Mouse (Mus musculus): Measurements from ENCODE around the gene Mycl. TPM values are rescaled to one million over a fixed set of nuclear protein-coding genes. Genes with fewer than 3 reads are reported as not detected.

Gene Mycl
- polyA plus RNA-seq, 1 experiment from 2014 or later, result 33.6 TPM

DNA sequence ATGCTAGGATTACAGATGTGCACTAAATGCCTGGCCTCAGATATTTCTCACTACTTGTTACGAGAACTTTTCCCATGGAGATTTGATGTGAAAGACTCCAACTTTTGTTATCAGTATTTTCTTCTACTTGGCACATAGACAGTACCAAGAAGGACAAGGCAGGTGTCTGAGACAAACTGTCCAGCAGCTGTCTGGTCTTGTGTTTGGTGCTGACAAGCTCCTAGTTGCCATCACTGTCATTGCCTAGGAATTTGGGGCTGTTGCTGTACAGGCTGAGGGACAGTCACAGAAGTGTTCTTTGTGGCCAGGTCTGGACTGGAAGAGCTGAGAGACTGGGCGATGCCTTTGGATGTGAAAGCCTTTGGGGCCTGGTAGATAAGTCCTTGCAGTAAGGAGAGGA lies 40.2 kb downstream of the Mycl start:
- Histone ChIP-seq H3K36me3 (replicated peaks) (peaks cover 90% of the 10 kb centered on the region), H3K27ac (replicated peaks) (no peak overlapping the region), H3K4me1 (peaks cover 11% of the 10 kb centered on the region; the same call in 1 of the 2 replicates), H3K27me3 (replicated peaks; ENCODE audit: low read depth, poor library complexity, severe bottlenecking) (no peaks in the 10 kb centered on the region), H3K4me3 (no peak overlapping the region), H3K9me3 (no peaks in the 10 kb centered on the region)
- WGBS, result 94% methylated on average over 2 of the region's 2 CpGs
- no peak for DNase-seq (ENCODE audit: low spot score)

DNA sequence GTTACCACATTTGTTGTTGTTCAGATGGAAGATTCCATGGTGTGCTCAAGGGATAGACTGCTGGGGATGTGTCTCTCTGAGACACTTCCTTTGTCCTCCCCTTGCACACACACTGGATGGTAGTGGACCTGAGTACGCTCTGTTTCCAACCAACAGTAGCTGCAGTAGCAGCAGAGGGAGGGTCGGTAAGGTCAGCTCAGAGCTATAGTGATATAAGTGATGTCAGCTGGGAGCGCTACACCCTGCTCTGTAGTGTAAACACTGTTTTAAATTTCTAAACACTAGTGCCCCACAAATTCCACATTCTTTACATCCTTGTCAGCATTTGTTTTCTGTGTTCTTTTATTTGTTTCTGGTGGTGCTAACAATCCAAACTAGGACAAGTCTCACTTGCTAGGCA lies 41.3 kb downstream of the Mycl start:
- H3K4me3 ChIP-seq, result no peak overlapping the region
- no peaks in the 10 kb centered on the region for H3K27me3 ChIP-seq (replicated peaks; ENCODE audit: low read depth, poor library complexity, severe bottlenecking)
- H3K9me3 ChIP-seq, result no peaks in the 10 kb centered on the region
- no peak overlapping the region for H3K27ac ChIP-seq (replicated peaks)
- no peak for DNase-seq (ENCODE audit: low spot score)
- peaks cover 88% of the 10 kb centered on the region for H3K36me3 ChIP-seq (replicated peaks)
- H3K4me1 ChIP-seq, result peaks cover 7% of the 10 kb centered on the region; the same call in 1 of the 2 replicates
- WGBS, result 79% methylated on average over 3 of the region's 3 CpGs

DNA sequence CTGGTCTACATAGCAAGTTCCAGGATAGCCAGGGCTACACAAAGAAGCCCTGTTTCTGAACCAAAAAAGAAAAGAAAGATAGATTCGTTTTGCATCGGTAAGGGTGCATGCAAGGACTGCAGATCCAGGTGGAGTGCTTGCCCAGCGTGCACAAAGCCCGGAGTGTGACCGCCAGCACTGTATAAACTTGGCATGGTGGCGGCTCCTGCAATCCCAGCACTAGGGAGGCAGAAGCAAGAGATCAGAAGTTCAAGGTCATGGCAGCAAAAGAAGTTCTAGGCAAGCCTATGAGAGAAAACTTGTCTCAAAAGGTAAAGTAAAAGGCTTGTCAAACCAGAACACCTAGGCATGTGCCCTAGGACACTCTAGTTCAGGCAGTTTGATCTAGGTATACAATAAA lies 45.7 kb downstream of the Mycl start:
- WGBS, result 96% methylated on average over 6 of the region's 6 CpGs

DNA sequence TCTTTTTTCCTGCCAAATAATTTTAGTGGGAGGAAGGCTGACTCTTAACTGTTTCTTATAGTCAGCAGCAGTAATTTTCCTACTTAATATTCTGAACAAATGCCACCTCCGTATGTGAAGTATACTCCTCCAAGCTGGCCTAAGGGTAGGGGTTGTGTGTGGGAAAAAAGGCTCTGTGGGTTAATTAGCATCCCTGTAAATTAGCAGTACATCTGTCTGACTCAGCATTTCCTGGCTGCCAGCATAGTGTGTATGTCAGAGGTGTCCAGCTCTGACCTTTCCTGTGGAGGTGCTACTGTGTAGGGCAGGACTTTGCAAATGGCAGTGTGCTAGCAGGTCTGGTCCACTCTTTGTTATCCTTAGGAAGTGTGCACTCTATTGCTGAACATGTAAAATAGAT lies 48.4 kb downstream of the Mycl start:
- Histone ChIP-seq H3K4me3 (no peak overlapping the region), H3K27me3 (replicated peaks; ENCODE audit: low read depth, poor library complexity, severe bottlenecking) (no peaks in the 10 kb centered on the region), H3K9me3 (no peaks in the 10 kb centered on the region), H3K27ac (replicated peaks) (no peak overlapping the region), H3K36me3 (replicated peaks) (peaks cover 95% of the 10 kb centered on the region), H3K4me1 (no peaks in the 10 kb centered on the region)
- WGBS, result 95% methylated on average over 1 of the region's 1 CpGs
- no peak for DNase-seq (ENCODE audit: low spot score)

More for the DNA sequence above, 45.7 kb downstream of the Mycl start:
- DNase-seq (ENCODE audit: low spot score), result no peak
- no peak overlapping the region for H3K27ac ChIP-seq (replicated peaks)
- peaks cover 5% of the 10 kb centered on the region; the same call in 1 of the 2 replicates for H3K4me1 ChIP-seq
- no peaks in the 10 kb centered on the region for H3K27me3 ChIP-seq (replicated peaks; ENCODE audit: low read depth, poor library complexity, severe bottlenecking)
- peaks cover 90% of the 10 kb centered on the region for H3K36me3 ChIP-seq (replicated peaks)
- no peak overlapping the region for H3K4me3 ChIP-seq
- H3K9me3 ChIP-seq, result no peaks in the 10 kb centered on the region

DNA sequence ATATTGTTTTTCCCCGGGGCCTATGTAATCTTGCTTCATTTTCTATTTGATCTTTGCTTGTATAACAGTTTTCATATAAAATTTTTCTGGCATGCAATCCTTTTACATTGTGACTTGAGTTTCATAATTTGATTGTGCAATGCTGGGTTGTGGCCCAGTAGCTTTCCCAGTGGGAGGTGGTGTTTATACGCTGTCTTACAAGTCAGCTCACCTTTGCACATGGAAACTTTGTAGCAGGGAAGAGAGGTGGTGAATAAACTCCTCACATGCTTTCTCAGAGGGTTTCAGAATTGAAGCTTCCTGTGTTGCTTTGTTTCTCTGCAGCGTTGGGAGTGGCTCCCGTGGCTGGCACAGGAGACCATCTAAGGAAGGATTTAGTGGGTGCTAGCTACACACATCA lies 49.4 kb downstream of the Mycl start:
- H3K4me3 ChIP-seq, result no peak overlapping the region
- no peak overlapping the region for H3K27ac ChIP-seq (replicated peaks)
- H3K4me1 ChIP-seq, result no peaks in the 10 kb centered on the region
- WGBS, result 90% methylated on average over 4 of the region's 4 CpGs
- no peaks in the 10 kb centered on the region for H3K27me3 ChIP-seq (replicated peaks; ENCODE audit: low read depth, poor library complexity, severe bottlenecking)
- peaks cover 95% of the 10 kb centered on the region for H3K36me3 ChIP-seq (replicated peaks)
- H3K9me3 ChIP-seq, result no peaks in the 10 kb centered on the region
- no peak for DNase-seq (ENCODE audit: low spot score)

DNA sequence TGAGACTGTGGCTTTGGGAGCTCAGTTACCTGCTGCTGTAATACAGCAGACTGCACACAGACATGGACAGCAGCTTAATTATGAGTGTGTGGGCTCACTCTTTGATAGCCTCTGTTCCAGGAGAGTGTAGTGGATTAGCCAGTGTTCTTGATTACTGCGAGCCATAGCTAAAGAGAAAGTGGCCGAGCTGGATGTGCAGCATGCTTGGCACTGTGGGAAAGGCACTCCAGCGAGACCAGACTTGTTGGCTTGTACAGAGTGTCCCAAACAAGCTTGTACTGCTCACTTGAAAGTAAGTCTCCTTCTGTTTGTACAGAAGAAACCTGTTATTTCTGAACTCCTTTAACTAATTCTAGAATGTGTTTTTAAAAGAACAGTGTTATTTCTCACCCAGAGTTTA lies 50.8 kb downstream of the Mycl start:
- Histone ChIP-seq H3K27me3 (replicated peaks; ENCODE audit: low read depth, poor library complexity, severe bottlenecking) (no peaks in the 10 kb centered on the region), H3K4me1 (peaks cover 2% of the 10 kb centered on the region; the same call in 1 of the 2 replicates), H3K9me3 (no peaks in the 10 kb centered on the region), H3K4me3 (no peak overlapping the region), H3K36me3 (replicated peaks) (peaks cover 97% of the 10 kb centered on the region), H3K27ac (replicated peaks) (no peak overlapping the region)
- DNase-seq (ENCODE audit: low spot score), result peak; percentile 62
- 75% methylated on average over 3 of the region's 3 CpGs for WGBS

DNA sequence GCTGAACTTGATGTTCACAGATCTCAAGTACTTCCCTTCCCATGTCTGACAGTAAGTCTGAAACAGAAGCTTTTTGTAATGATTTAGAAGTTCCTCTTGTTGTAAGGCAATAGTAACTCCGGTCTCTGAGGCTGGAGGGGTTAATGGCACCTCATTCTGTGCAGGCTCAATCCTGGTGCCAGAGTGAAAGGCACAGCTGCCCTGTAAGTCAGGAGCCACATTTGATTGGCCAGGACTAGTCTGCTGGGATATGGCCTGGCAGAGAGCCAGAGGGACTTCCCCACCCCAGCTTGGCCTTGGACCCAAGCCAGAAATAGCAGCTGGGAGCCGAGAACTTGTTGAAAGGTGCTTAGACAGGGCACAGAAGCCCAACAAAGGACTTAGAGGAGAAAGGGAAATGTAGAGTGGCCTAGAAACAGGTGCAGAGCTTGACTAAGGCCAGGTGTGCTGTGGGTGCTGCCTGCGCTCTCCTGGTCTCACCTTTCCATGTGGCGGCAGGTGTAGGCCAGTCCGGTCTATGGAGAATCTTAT lies 55.3 kb downstream of the Mycl start:
- H3K4me3 ChIP-seq, result no peak overlapping the region
- DNase-seq (ENCODE audit: low spot score), result peak; percentile 19
- H3K4me1 ChIP-seq, result peaks cover 2% of the 10 kb centered on the region; the same call in 1 of the 2 replicates
- no peaks in the 10 kb centered on the region for H3K9me3 ChIP-seq
- H3K36me3 ChIP-seq (replicated peaks), result peaks cover 100% of the 10 kb centered on the region
- no peaks in the 10 kb centered on the region for H3K27me3 ChIP-seq (replicated peaks; ENCODE audit: low read depth, poor library complexity, severe bottlenecking)
- no peak overlapping the region for H3K27ac ChIP-seq (replicated peaks)
- WGBS, result 87% methylated on average over 5 of the region's 5 CpGs

Other genes starting within 250 kb of the Mycl start
- 50.6 and 53.4 TPM in 2 replicates for gene Ppt1, start 159.4 kb upstream of the Mycl start, polyA plus RNA-seq (2016; fragmentation: Nextera tagmentation; extraction: Ambion mirVana)
- gene Cap1, start 109.6 kb upstream of the Mycl start, polyA plus RNA-seq (2016; fragmentation: Nextera tagmentation; extraction: Ambion mirVana), result 72.6 and 73.9 TPM in 2 replicates
- gene Mfsd2a, start 34.5 kb upstream of the Mycl start, polyA plus RNA-seq (2016; fragmentation: Nextera tagmentation; extraction: Ambion mirVana), result 10.1 and 12.9 TPM in 2 replicates
- gene Trit1, start 20.9 kb downstream of the Mycl start, polyA plus RNA-seq (2016; fragmentation: Nextera tagmentation; extraction: Ambion mirVana), result 19.0 and 21.6 TPM in 2 replicates
- 0.29 and 0.39 TPM in 2 replicates for gene Bmp8b, start 109.5 kb downstream of the Mycl start, polyA plus RNA-seq (2016; fragmentation: Nextera tagmentation; extraction: Ambion mirVana)
- gene Oxct2b, start 120.6 kb downstream of the Mycl start, polyA plus RNA-seq (2016; fragmentation: Nextera tagmentation; extraction: Ambion mirVana), result 0.09 and 0.12 TPM in 2 replicates
- gene Ppie, start 144.3 kb downstream of the Mycl start, polyA plus RNA-seq (2016; fragmentation: Nextera tagmentation; extraction: Ambion mirVana), result 131 TPM in 2 replicates
- gene Hpcal4, start 187.6 kb downstream of the Mycl start, polyA plus RNA-seq (2016; fragmentation: Nextera tagmentation; extraction: Ambion mirVana), result 0.60 and 0.95 TPM in 2 replicates
- not detected in 2 replicates for gene Nt5c1a, start 205.9 kb downstream of the Mycl start, polyA plus RNA-seq (2016; fragmentation: Nextera tagmentation; extraction: Ambion mirVana)
- 13.4 and 13.5 TPM in 2 replicates for gene Heyl, start 237.9 kb downstream of the Mycl start, polyA plus RNA-seq (2016; fragmentation: Nextera tagmentation; extraction: Ambion mirVana)